Mouse (Mus musculus) embryo, embryonic 10.5 days (tissue): ENCODE measurements around the gene Mki67.

Experiments
- DNase-seq: peaks from one replicate; pipeline ENCODE4 v3.0.0-alpha.2; 2015; ENCODE audit warnings: low spot score

The Mki67 gene

DNA sequence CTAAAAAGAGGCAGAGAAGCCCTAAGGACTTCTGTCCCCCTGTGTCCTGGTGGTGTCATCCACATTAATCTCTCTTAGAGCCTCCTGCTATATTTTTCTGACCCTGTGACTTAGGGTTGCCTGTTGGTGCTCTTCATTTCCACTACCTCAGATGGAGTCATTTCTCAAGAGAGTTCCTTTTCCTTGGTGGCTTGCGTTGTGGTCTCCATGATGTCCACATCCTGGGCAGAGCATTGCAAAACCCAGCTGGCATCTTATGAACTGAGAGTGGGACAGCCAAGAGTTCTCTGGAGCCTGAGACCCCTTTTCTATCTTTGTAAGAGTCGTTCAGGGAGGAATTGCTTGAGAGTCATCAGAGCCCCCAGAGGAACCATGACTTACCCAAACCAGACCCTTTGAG lies 49.8 kb downstream of the Mki67 start:
- DNase-seq, result no peak

GRCm38 (mm10) chr7:135664211-135664610 lies 52.0 kb downstream of the Mki67 start:
- DNase-seq, result no peak

- no peak for DNase-seq
These were observed 55.8 kb downstream of the Mki67 start for GRCm38 (mm10) chr7:135660314-135660713.

- no peak for DNase-seq
These were observed 56.7 kb downstream of the Mki67 start for GRCm38 (mm10) chr7:135659314-135659935.

DNA sequence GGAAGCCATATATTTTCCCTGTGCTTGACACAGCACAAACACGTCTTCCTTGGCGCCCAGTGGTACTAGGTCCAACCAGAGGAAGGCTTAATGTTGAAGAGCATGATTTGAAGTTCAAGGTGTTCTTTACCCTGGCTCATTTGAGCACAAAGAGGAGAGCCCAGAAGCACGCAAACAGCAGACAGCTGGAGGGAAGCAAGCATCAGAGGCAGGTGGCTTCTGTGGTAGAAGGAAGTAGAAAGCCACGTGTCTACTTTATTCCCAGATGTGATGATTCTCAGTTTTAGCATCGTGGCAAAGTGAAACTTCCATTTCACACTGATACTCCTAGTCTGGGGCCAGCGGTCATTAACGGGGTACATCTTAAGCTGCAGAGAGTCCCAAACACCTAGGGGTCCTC lies 58.0 kb downstream of the Mki67 start:
- DNase-seq, result no peak

DNA sequence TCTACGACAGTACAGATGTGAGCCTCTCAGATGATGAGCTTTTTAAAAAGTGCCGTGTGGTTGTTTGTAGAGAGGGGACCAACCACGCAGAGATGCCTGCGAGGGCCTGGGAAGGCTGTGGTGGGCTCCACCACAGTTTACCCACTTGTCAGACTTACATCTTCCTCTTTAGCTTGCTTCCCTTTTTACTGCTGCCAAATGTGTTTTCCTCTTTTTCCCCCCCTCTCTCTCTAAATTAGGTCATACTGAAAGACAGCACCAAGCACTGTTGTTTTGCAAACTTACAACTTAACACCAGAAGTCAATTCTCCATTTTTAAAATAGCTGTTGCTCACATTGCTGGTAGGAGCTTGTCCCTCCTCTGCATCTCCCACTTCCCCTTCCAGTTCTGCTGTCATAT lies 61.0 kb downstream of the Mki67 start:
- no peak for DNase-seq

- no peak for DNase-seq
These were observed 61.9 kb downstream of the Mki67 start for GRCm38 (mm10) chr7:135654288-135654687.

- no peak for DNase-seq
These were observed 62.6 kb downstream of the Mki67 start for GRCm38 (mm10) chr7:135653601-135654000.

DNA sequence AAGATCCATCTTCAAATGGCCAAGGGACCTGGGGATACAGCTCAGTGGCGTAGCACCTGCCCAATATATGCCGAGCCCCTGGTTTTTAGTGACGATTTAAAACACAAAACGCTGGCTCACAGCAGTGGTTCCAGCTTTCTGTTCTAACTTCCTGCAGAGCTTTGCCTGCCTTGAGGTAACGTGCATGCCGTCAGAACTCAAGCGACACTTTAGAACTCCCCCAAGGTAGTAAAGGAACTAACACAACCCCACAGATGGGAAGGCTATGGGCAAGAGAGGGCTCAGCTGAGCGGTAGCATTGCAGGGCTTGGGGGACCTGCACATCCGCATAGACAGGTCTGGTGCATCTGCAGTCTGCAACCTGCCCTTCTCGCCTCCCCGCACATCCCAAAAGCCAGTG lies 63.4 kb downstream of the Mki67 start:
- DNase-seq, result no peak

DNA sequence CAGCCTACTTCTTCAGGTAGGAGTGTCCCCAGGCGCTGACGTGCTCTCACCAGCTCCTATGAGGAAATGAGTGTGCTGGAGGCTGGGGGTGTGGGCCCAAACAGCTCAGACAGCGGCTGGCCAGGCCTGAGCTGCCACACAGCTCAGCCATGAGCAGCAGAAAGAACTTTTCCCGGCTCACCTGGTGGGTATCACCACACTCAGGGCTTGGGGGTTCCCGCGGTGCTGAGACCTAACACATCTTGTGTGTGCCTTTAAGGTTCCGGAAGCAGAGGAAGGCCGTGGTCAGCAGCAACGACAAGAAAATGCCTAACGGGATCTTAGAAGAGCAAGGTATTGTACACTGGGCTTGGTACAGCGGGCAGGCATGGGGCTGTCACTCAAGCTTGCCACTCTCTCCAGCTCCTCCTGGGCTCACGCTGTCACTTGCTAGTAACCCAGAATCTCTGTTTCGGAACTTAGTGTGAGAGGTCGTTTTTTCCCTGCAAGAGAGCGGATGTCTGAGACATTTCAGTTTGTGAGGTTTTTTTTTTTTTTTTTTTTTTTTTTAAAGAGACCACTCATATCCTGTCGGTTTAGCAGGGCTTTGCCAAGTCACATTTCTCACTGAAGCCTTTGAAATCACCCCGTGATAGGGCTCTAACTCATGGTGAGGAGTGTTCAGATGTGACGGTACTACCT lies 64.2 kb downstream of the Mki67 start:
- no peak for DNase-seq

- DNase-seq, result no peak
These were observed 66.1 kb downstream of the Mki67 start for GRCm38 (mm10) chr7:135650061-135650460.

DNA sequence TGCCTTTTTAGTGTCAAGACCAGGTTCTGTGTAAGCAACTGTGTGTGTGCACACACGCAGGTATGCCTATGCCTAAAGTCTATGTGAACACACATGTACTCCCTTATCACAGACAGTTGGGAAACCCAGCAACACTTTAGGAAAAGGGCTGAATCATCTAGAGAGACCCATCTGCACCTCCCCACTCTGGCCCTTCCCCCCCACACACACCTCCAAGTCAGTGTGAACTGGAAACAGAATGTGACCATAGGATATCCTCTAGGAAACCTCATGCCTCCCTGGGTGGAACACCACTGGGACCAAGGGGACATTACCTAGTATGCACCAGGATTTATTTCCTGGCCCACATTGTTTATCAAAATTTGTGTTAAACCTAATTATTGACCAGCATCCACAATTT lies 66.9 kb downstream of the Mki67 start:
- no peak for DNase-seq

DNA sequence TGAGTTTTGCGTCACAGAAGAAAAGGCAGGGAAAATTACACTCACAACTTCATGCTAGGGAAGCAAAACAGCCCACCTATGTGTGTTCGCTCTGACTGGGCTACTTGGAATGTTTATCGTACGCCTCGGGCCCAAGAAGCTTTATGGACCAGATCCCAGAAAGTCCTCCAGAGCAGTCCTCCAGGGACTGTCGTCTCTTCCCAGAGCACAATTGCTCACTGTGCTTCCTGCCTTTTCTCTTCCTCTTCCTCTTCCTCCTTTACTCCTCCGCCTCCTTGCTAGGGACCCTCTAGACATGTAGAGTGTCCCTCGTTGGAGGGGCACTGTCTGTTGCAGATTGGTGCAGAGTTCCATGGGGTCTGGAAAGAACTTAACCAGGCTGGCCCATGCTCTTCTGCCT lies 67.3 kb downstream of the Mki67 start:
- no peak for DNase-seq

- DNase-seq, result no peak
These were observed 69.2 kb downstream of the Mki67 start for GRCm38 (mm10) chr7:135646976-135647375.

GRCm38 (mm10) chr7:135644452-135644851 lies 71.7 kb downstream of the Mki67 start:
- no peak for DNase-seq

GRCm38 (mm10) chr7:135641698-135642507 lies 74.3 kb downstream of the Mki67 start:
- DNase-seq, result peak; percentile 71
